Mouse (Mus musculus): ENCODE results near the gene Setd3. TPM values are rescaled to one million over a fixed set of nuclear protein-coding genes. Genes with fewer than 3 reads are reported as not detected.
"Not testable (repeated sequence)": the region's sequence is repeated elsewhere in the genome, so short reads cannot be mapped to it uniquely, and the experiment has no call there.

Gene Setd3
- polyA plus RNA-seq, 1 experiment from 2014 or later = 88.8 TPM

- not testable (repeated sequence) for H3K4me3 ChIP-seq (ENCODE audit: low read length); H3K9me3 ChIP-seq (ENCODE audit: control insufficient read depth, low read length); ATAC-seq (ENCODE audit: low read depth); H3K27ac ChIP-seq (ENCODE audit: low read length); H3K4me1 ChIP-seq (replicated peaks; ENCODE audit: control insufficient read depth, insufficient read depth, low read length); H3K4me2 ChIP-seq (ENCODE audit: low read depth, low read length); H3K27me3 ChIP-seq (ENCODE audit: control insufficient read depth, insufficient read depth, low read depth, low read length); H3K9ac ChIP-seq (ENCODE audit: low read length); H3K36me3 ChIP-seq (ENCODE audit: control insufficient read depth, insufficient read depth, low read length)
- 59% methylated on average over 7 of the region's 7 CpGs for WGBS
Measured at GRCm38 (mm10) chr12:108108591-108108990, 70.5 kb downstream of the Setd3 start.

GRCm38 (mm10) chr12:108103292-108103691 lies 75.8 kb downstream of the Setd3 start:
- Histone ChIP-seq H3K4me2 (ENCODE audit: low read depth, low read length) (no peak overlapping the region), H3K27me3 (ENCODE audit: control insufficient read depth, insufficient read depth, low read depth, low read length) (no peaks in the 10 kb centered on the region), H3K9me3 (ENCODE audit: control insufficient read depth, low read length) (no peaks in the 10 kb centered on the region), H3K9ac (ENCODE audit: low read length) (no peak overlapping the region), H3K4me3 (ENCODE audit: low read length) (no peak overlapping the region), H3K4me1 (replicated peaks; ENCODE audit: control insufficient read depth, insufficient read depth, low read length) (peaks cover 4% of the 10 kb centered on the region; the same call in 1 of the 2 replicates), H3K27ac (ENCODE audit: low read length) (no peak overlapping the region), H3K36me3 (ENCODE audit: control insufficient read depth, insufficient read depth, low read length) (0 out of 2 replicates have a peak, but pooled peaks cover 2% of the 10 kb centered on the region)
- no peak for ATAC-seq (ENCODE audit: low read depth)
- 37% methylated on average over 6 of the region's 6 CpGs for WGBS

GRCm38 (mm10) chr12:108102119-108102518 lies 77.0 kb downstream of the Setd3 start:
- Histone ChIP-seq H3K4me3 (ENCODE audit: low read length) (no peak overlapping the region), H3K36me3 (ENCODE audit: control insufficient read depth, insufficient read depth, low read length) (0 out of 2 replicates have a peak, but pooled peaks cover 2% of the 10 kb centered on the region), H3K9ac (ENCODE audit: low read length) (no peak overlapping the region), H3K9me3 (ENCODE audit: control insufficient read depth, low read length) (no peaks in the 10 kb centered on the region), H3K27ac (ENCODE audit: low read length) (no peak overlapping the region), H3K4me1 (replicated peaks; ENCODE audit: control insufficient read depth, insufficient read depth, low read length) (peaks cover 4% of the 10 kb centered on the region; the same call in 1 of the 2 replicates), H3K27me3 (ENCODE audit: control insufficient read depth, insufficient read depth, low read depth, low read length) (no peaks in the 10 kb centered on the region), H3K4me2 (ENCODE audit: low read depth, low read length) (no peak overlapping the region)
- WGBS = 57% methylated on average over 2 of the region's 2 CpGs
- no peak for ATAC-seq (ENCODE audit: low read depth)

GRCm38 (mm10) chr12:108100181-108100580 lies 78.9 kb downstream of the Setd3 start:
- Histone ChIP-seq H3K4me1 (replicated peaks; ENCODE audit: control insufficient read depth, insufficient read depth, low read length) (peaks cover 4% of the 10 kb centered on the region; the same call in 1 of the 2 replicates), H3K4me2 (ENCODE audit: low read depth, low read length) (no peak overlapping the region), H3K27me3 (ENCODE audit: control insufficient read depth, insufficient read depth, low read depth, low read length) (no peaks in the 10 kb centered on the region), H3K9ac (ENCODE audit: low read length) (no peak overlapping the region), H3K36me3 (ENCODE audit: control insufficient read depth, insufficient read depth, low read length) (no peaks in the 10 kb centered on the region), H3K4me3 (ENCODE audit: low read length) (no peak overlapping the region), H3K9me3 (ENCODE audit: control insufficient read depth, low read length) (no peaks in the 10 kb centered on the region), H3K27ac (ENCODE audit: low read length) (no peak overlapping the region)
- WGBS = 65% methylated on average over 8 of the region's 8 CpGs
- no peak for ATAC-seq (ENCODE audit: low read depth)

GRCm38 (mm10) chr12:108098201-108098980 lies 80.7 kb downstream of the Setd3 start:
- Histone ChIP-seq H3K27ac (ENCODE audit: low read length) (no peak overlapping the region), H3K4me3 (ENCODE audit: low read length) (no peak overlapping the region), H3K36me3 (ENCODE audit: control insufficient read depth, insufficient read depth, low read length) (no peaks in the 10 kb centered on the region), H3K4me1 (replicated peaks; ENCODE audit: control insufficient read depth, insufficient read depth, low read length) (no peaks in the 10 kb centered on the region), H3K9ac (ENCODE audit: low read length) (no peak overlapping the region), H3K27me3 (ENCODE audit: control insufficient read depth, insufficient read depth, low read depth, low read length) (no peaks in the 10 kb centered on the region), H3K9me3 (ENCODE audit: control insufficient read depth, low read length) (no peaks in the 10 kb centered on the region), H3K4me2 (ENCODE audit: low read depth, low read length) (no peak overlapping the region)
- 54% methylated on average over 18 of the region's 18 CpGs for WGBS
- 0 out of 2 replicates have a peak, but pooled peaks have one; percentile 43 for ATAC-seq (ENCODE audit: low read depth)

GRCm38 (mm10) chr12:108097643-108098042 lies 81.5 kb downstream of the Setd3 start:
- no peak for ATAC-seq (ENCODE audit: low read depth)
- no peak overlapping the region for H3K4me2 ChIP-seq (ENCODE audit: low read depth, low read length)
- no peaks in the 10 kb centered on the region for H3K4me1 ChIP-seq (replicated peaks; ENCODE audit: control insufficient read depth, insufficient read depth, low read length)
- H3K4me3 ChIP-seq (ENCODE audit: low read length) = no peak overlapping the region
- H3K27ac ChIP-seq (ENCODE audit: low read length) = no peak overlapping the region
- no peaks in the 10 kb centered on the region for H3K27me3 ChIP-seq (ENCODE audit: control insufficient read depth, insufficient read depth, low read depth, low read length)
- 84% methylated on average over 8 of the region's 8 CpGs for WGBS
- H3K36me3 ChIP-seq (ENCODE audit: control insufficient read depth, insufficient read depth, low read length) = no peaks in the 10 kb centered on the region
- H3K9ac ChIP-seq (ENCODE audit: low read length) = no peak overlapping the region
- H3K9me3 ChIP-seq (ENCODE audit: control insufficient read depth, low read length) = no peaks in the 10 kb centered on the region

- H3K4me3 ChIP-seq (ENCODE audit: low read length) = no peak overlapping the region
- no peak for ATAC-seq (ENCODE audit: low read depth)
- H3K9me3 ChIP-seq (ENCODE audit: control insufficient read depth, low read length) = no peaks in the 10 kb centered on the region
- 62% methylated on average over 9 of the region's 9 CpGs for WGBS
- no peak overlapping the region for H3K4me2 ChIP-seq (ENCODE audit: low read depth, low read length)
- H3K4me1 ChIP-seq (replicated peaks; ENCODE audit: control insufficient read depth, insufficient read depth, low read length) = no peaks in the 10 kb centered on the region
- no peaks in the 10 kb centered on the region for H3K27me3 ChIP-seq (ENCODE audit: control insufficient read depth, insufficient read depth, low read depth, low read length)
- no peak overlapping the region for H3K27ac ChIP-seq (ENCODE audit: low read length)
- no peak overlapping the region for H3K9ac ChIP-seq (ENCODE audit: low read length)
- H3K36me3 ChIP-seq (ENCODE audit: control insufficient read depth, insufficient read depth, low read length) = no peaks in the 10 kb centered on the region
Measured at GRCm38 (mm10) chr12:108088253-108088652, 90.9 kb downstream of the Setd3 start.

- 46% methylated on average over 2 of the region's 2 CpGs for WGBS
- Histone ChIP-seq H3K9ac (ENCODE audit: low read length) (no peak overlapping the region), H3K36me3 (ENCODE audit: control insufficient read depth, insufficient read depth, low read length) (no peaks in the 10 kb centered on the region), H3K27ac (ENCODE audit: low read length) (no peak overlapping the region), H3K4me1 (replicated peaks; ENCODE audit: control insufficient read depth, insufficient read depth, low read length) (no peaks in the 10 kb centered on the region), H3K27me3 (ENCODE audit: control insufficient read depth, insufficient read depth, low read depth, low read length) (no peaks in the 10 kb centered on the region), H3K9me3 (ENCODE audit: control insufficient read depth, low read length) (no peaks in the 10 kb centered on the region), H3K4me3 (ENCODE audit: low read length) (no peak overlapping the region), H3K4me2 (ENCODE audit: low read depth, low read length) (no peak overlapping the region)
- ATAC-seq (ENCODE audit: low read depth) = no peak
Measured at GRCm38 (mm10) chr12:108087489-108087888, 91.6 kb downstream of the Setd3 start.

- Histone ChIP-seq H3K27ac (ENCODE audit: low read length) (no peak overlapping the region), H3K9ac (ENCODE audit: low read length) (no peak overlapping the region), H3K4me1 (replicated peaks; ENCODE audit: control insufficient read depth, insufficient read depth, low read length) (no peaks in the 10 kb centered on the region), H3K9me3 (ENCODE audit: control insufficient read depth, low read length) (no peaks in the 10 kb centered on the region), H3K4me3 (ENCODE audit: low read length) (no peak overlapping the region), H3K27me3 (ENCODE audit: control insufficient read depth, insufficient read depth, low read depth, low read length) (no peaks in the 10 kb centered on the region), H3K36me3 (ENCODE audit: control insufficient read depth, insufficient read depth, low read length) (no peaks in the 10 kb centered on the region), H3K4me2 (ENCODE audit: low read depth, low read length) (no peak overlapping the region)
- 71% methylated on average over 10 of the region's 10 CpGs for WGBS
- no peak for ATAC-seq (ENCODE audit: low read depth)
Measured at GRCm38 (mm10) chr12:108078122-108078752, 100.9 kb downstream of the Setd3 start.

All from lung, embryonic 16.5 days (tissue).